Mouse (Mus musculus): Measurements from ENCODE around the gene Vma21-ps. TPM values are rescaled to one million over a fixed set of nuclear protein-coding genes. Genes with fewer than 3 reads are reported as not detected.
"Not testable (repeated sequence)": the region's sequence is repeated elsewhere in the genome, so short reads cannot be mapped to it uniquely, and the experiment has no call there.

The Vma21-ps gene
- not detected for polyA plus RNA-seq (2017; shearing (Covaris generic))

- ATAC-seq = not testable (repeated sequence)
Measured at GRCm38 (mm10) chr4:52497144-52497543, at the start of gene Vma21-ps. TSS of gene Vma21-ps (minus strand) at chr4:52497244.

- no peak for ATAC-seq
Measured at GRCm38 (mm10) chr4:52543001-52543400, 46.0 kb upstream of the Vma21-ps start.

GRCm38 (mm10) chr4:52530636-52531035, 33.6 kb upstream of the Vma21-ps start:
- no peak for ATAC-seq

GRCm38 (mm10) chr4:52526464-52526863, 29.4 kb upstream of the Vma21-ps start:
- ATAC-seq = no peak

- no peak for ATAC-seq
Measured at GRCm38 (mm10) chr4:52519301-52519700, 22.3 kb upstream of the Vma21-ps start.

- ATAC-seq = no peak
Measured at GRCm38 (mm10) chr4:52517580-52517979, 20.5 kb upstream of the Vma21-ps start.

GRCm38 (mm10) chr4:52487486-52487885, 9.6 kb downstream of the Vma21-ps start:
- no peak for ATAC-seq

- ATAC-seq = no peak
Measured at GRCm38 (mm10) chr4:52473431-52473830, 23.6 kb downstream of the Vma21-ps start.

- ATAC-seq = no peak
Measured at GRCm38 (mm10) chr4:52461321-52461720, 35.7 kb downstream of the Vma21-ps start.

GRCm38 (mm10) chr4:52459726-52460125, 37.3 kb downstream of the Vma21-ps start:
- ATAC-seq = no peak

Other genes starting within 250 kb of the Vma21-ps start
- 100 to 1,000 TPM in 1 of 3 experiments, 10 to 100 TPM in 2; 48.7 to 197 (median 55.1) TPM for gene Smc2, start 58.0 kb downstream of the Vma21-ps start, polyA plus RNA-seq (2017; shearing (Covaris generic))
- not detected for gene Toporsl, start 99.0 kb upstream of the Vma21-ps start, polyA plus RNA-seq (2017; shearing (Covaris generic))

Measured in inflammation-experienced regulatory T-cells, adult 6 months (primary cell).